In the genomic region with DNA sequence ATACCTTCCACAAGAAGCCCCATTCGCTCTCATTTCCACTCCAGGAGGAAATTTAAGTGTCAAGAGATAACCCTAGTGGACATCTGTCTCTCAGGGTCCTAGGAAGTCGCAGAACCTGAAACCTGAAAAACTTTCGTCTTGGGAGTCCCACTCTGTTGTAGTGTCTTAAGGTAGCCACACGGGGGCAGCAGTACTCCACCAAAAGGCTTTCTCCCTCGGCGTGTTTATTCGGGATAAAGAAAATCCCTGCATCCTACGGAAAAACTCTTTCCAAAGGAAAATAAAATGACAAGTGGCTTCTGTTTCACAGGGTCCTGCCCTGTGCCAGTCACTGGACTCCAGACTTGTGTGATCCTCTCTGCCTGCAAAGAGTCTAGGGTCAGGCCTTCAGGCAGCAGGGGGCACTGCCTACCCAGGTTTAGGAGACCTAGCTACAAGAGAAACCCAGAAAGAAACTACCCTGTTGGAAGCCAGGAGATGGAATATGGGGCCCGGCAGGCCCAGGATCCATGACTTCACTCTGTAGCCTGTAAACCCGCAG, we compare ENCODE assay signal across 8 mouse cellular contexts. TPM values are rescaled to one million over a fixed set of nuclear protein-coding genes. Genes with fewer than 3 reads are reported as not detected.
DNase-seq lines count a peak whose midpoint lies in the region; ATAC-seq and TF ChIP-seq lines count a peak whose summit lies in the region.

No protein-coding gene starts in this region.

- H3K27me3 ChIP-seq in embryonic facial prominence, embryonic 14.5 days (replicated peaks; ENCODE audit: control insufficient read depth, insufficient read depth, low read length): no peaks in the 10 kb centered on the region
- H3K27me3 ChIP-seq in heart, embryonic 10.5 days (ENCODE audit: insufficient read depth, poor library complexity, severe bottlenecking): no peaks in the 10 kb centered on the region
- no peaks in the 10 kb centered on the region for H3K27me3 ChIP-seq in midbrain, postnatal 0 days (ENCODE audit: insufficient read depth, low read length)
- no peaks in the 10 kb centered on the region for H3K27me3 ChIP-seq in splenic B cell, adult 2 months (ENCODE audit: control insufficient read depth, insufficient read depth, low read length, poor library complexity, severe bottlenecking)

- H3K9me3 ChIP-seq in embryonic facial prominence, embryonic 14.5 days (ENCODE audit: control insufficient read depth, low read length): no peaks in the 10 kb centered on the region
- no peaks in the 10 kb centered on the region for H3K9me3 ChIP-seq in heart, embryonic 10.5 days
- no peaks in the 10 kb centered on the region for H3K9me3 ChIP-seq in midbrain, postnatal 0 days (ENCODE audit: low read length)

- H3K4me1 ChIP-seq in bone marrow macrophage, adult 2 months (ENCODE audit: control insufficient read depth, insufficient read depth, low read length): peaks cover 38% of the 10 kb centered on the region
- H3K4me1 ChIP-seq in embryonic facial prominence, embryonic 14.5 days (ENCODE audit: control insufficient read depth, insufficient read depth, low read length): peaks cover 19% of the 10 kb centered on the region; the same call in 1 of the 2 replicates
- H3K4me1 ChIP-seq in heart, embryonic 10.5 days: peaks cover 61% of the 10 kb centered on the region
- H3K4me1 ChIP-seq in midbrain, postnatal 0 days (ENCODE audit: insufficient read depth, low read length): peaks cover 8% of the 10 kb centered on the region; the same call in 1 of the 2 replicates

- under 1% methylated on average over 10 of the region's 10 CpGs for WGBS in embryonic facial prominence, embryonic 14.5 days
- 0% methylated on average over 10 of the region's 10 CpGs for WGBS in heart, embryonic 10.5 days
- WGBS in midbrain, postnatal 0 days: under 1% methylated on average over 10 of the region's 10 CpGs

- TF ChIP-seq CTCF in bone marrow macrophage, adult 2 months (IDR thresholded peaks at IDR 0.05; ENCODE audit: low read depth, low read length): peak; percentile 100
- TF ChIP-seq CTCF in midbrain, postnatal 0 days (IDR thresholded peaks at IDR 0.05): peak; percentile 88

- no peak overlapping the region for H3K27ac ChIP-seq in bone marrow macrophage, adult 2 months (ENCODE audit: insufficient read depth, low read depth, low read length)
- H3K27ac ChIP-seq in embryonic facial prominence, embryonic 14.5 days (replicated peaks; ENCODE audit: low read depth, low read length): peak overlapping the region; percentile 65
- peak overlapping the region; percentile 83 for H3K27ac ChIP-seq in heart, embryonic 10.5 days
- peak overlapping the region; percentile 74 for H3K27ac ChIP-seq in midbrain, postnatal 0 days (ENCODE audit: low read depth, low read length)

- peak overlapping the region; percentile 55 for H3K4me3 ChIP-seq in bone marrow macrophage, adult 2 months (ENCODE audit: insufficient read depth, low read length)
- peak overlapping the region; percentile 32 for H3K4me3 ChIP-seq in embryonic facial prominence, embryonic 14.5 days (ENCODE audit: low read depth, low read length)
- peak overlapping the region; percentile 55 for H3K4me3 ChIP-seq in heart, embryonic 10.5 days
- 0 out of 2 replicates have a peak overlapping the region, but pooled peaks have one; percentile 20 for H3K4me3 ChIP-seq in midbrain, postnatal 0 days (ENCODE audit: low read depth, low read length)

- no peak overlapping the region; the same call in 1 of the 2 replicates for H3K9ac ChIP-seq in embryonic facial prominence, embryonic 14.5 days (ENCODE audit: low read depth, low read length)
- H3K9ac ChIP-seq in midbrain, postnatal 0 days (replicated peaks; ENCODE audit: low read length, poor library complexity, severe bottlenecking): no peak overlapping the region

- H3K36me3 ChIP-seq in embryonic facial prominence, embryonic 14.5 days (ENCODE audit: control insufficient read depth, insufficient read depth, low read length): no peaks in the 10 kb centered on the region
- H3K36me3 ChIP-seq in heart, embryonic 10.5 days: no peaks in the 10 kb centered on the region
- H3K36me3 ChIP-seq in midbrain, postnatal 0 days (ENCODE audit: insufficient read depth, low read length): no peaks in the 10 kb centered on the region
- no peaks in the 10 kb centered on the region for H3K36me3 ChIP-seq in splenic B cell, adult 2 months (ENCODE audit: control insufficient read depth, insufficient read depth, low read length, poor library complexity, severe bottlenecking)

- DNase-seq in 416B (ENCODE audit: low read depth) (peak; percentile 89), liver (peak; percentile 78)
- peak; percentile 84 for DNase-seq in embryonic facial prominence, embryonic 14.5 days (ENCODE audit: low spot score)
- peak; percentile 90 for DNase-seq in heart, embryonic 10.5 days (ENCODE audit: low spot score)
- DNase-seq in kidney, adult 9 months: peak; percentile 76
- peak; percentile 75 for DNase-seq in midbrain, postnatal 0 days (ENCODE audit: low spot score)
- DNase-seq in splenic B cell, adult 2 months (ENCODE audit: low read depth, low spot score): peak; percentile 91

- ATAC-seq in embryonic facial prominence, embryonic 14.5 days (ENCODE audit: low read depth): peak; percentile 64
- peak; percentile 76 for ATAC-seq in midbrain, postnatal 0 days (ENCODE audit: low FRiP score)

- no peak for TF ChIP-seq POLR2A in bone marrow macrophage, adult 2 months (IDR thresholded peaks at IDR 0.05; ENCODE audit: borderline replicate concordance, low read depth, low read length)

- H3K4me2 ChIP-seq in embryonic facial prominence, embryonic 14.5 days (ENCODE audit: low read depth, low read length): peak overlapping the region; percentile 58
- peak overlapping the region; percentile 45 for H3K4me2 ChIP-seq in midbrain, postnatal 0 days (ENCODE audit: low read depth, low read length, poor library complexity, severe bottlenecking)

RNA-seq across cellular contexts. Expression of a gene that starts 25.9 kb away (rescaled TPM):
- polyA plus RNA-seq in bone marrow macrophage, adult 2 months (2012; ENCODE audit: insufficient read depth, insufficient read length, missing spikeins): 121 and 130 TPM in 2 replicates
- polyA plus RNA-seq in embryonic facial prominence, embryonic 14.5 days (2014; fragmentation: Nextera tagmentation; extraction: Ambion mirVana): 400 and 436 TPM in 2 replicates
- 298 and 356 TPM in 2 replicates for polyA plus RNA-seq in heart, embryonic 10.5 days (2016; fragmentation: Nextera tagmentation; extraction: Ambion mirVana)
- total RNA-seq in midbrain, postnatal 0 days (2014; rRNA removed): 240 and 263 TPM in 2 replicates
- polyA plus RNA-seq in midbrain, postnatal 0 days (2015; fragmentation: Nextera tagmentation; extraction: Ambion mirVana): 374 and 394 TPM in 2 replicates

RNA-seq across cellular contexts. Expression of a gene that starts 26.0 kb away (rescaled TPM):
- polyA plus RNA-seq in bone marrow macrophage, adult 2 months (2012; ENCODE audit: insufficient read depth, insufficient read length, missing spikeins): 75.4 and 82.0 TPM in 2 replicates
- 59.0 and 63.5 TPM in 2 replicates for polyA plus RNA-seq in embryonic facial prominence, embryonic 14.5 days (2014; fragmentation: Nextera tagmentation; extraction: Ambion mirVana)
- 66.0 and 89.0 TPM in 2 replicates for polyA plus RNA-seq in heart, embryonic 10.5 days (2016; fragmentation: Nextera tagmentation; extraction: Ambion mirVana)
- total RNA-seq in midbrain, postnatal 0 days (2014; rRNA removed): 75.7 and 87.8 TPM in 2 replicates
- 56.4 and 67.6 TPM in 2 replicates for polyA plus RNA-seq in midbrain, postnatal 0 days (2015; fragmentation: Nextera tagmentation; extraction: Ambion mirVana)

RNA-seq across cellular contexts. Expression of a gene that starts 56.8 kb away (rescaled TPM):
- not detected in 2 replicates for polyA plus RNA-seq in bone marrow macrophage, adult 2 months (2012; ENCODE audit: insufficient read depth, insufficient read length, missing spikeins)
- polyA plus RNA-seq in embryonic facial prominence, embryonic 14.5 days (2014; fragmentation: Nextera tagmentation; extraction: Ambion mirVana): 0.04 TPM in 1 of 2 replicates, not detected in the other
- 0.08 TPM in 1 of 2 replicates, not detected in the other for polyA plus RNA-seq in heart, embryonic 10.5 days (2016; fragmentation: Nextera tagmentation; extraction: Ambion mirVana)
- not detected in 2 replicates for total RNA-seq in midbrain, postnatal 0 days (2014; rRNA removed)
- not detected in 2 replicates for polyA plus RNA-seq in midbrain, postnatal 0 days (2015; fragmentation: Nextera tagmentation; extraction: Ambion mirVana)
